Mouse (Mus musculus): Measurements from ENCODE around the gene Fzd2. TPM values are rescaled to one million over a fixed set of nuclear protein-coding genes. Genes with fewer than 3 reads are reported as not detected.

Gene Fzd2
- polyA plus RNA-seq, 2 experiments, result 65.5 to 163 TPM

GRCm38 (mm10) chr11:102582016-102582610 lies 22.1 kb upstream of the Fzd2 start:
- DNase-seq (ENCODE audit: low spot score) (peak; percentile 84), ATAC-seq (ENCODE audit: low FRiP score, low read depth) (peak; percentile 57)
- peak overlapping the region; percentile 78 for H3K27ac ChIP-seq (replicated peaks; ENCODE audit: low read depth, low read length)
- no peaks in the 10 kb centered on the region for H3K36me3 ChIP-seq (ENCODE audit: control insufficient read depth, insufficient read depth, low read length)
- TF ChIP-seq POLR2A (IDR thresholded peaks at IDR 0.05; ENCODE audit: borderline replicate concordance, extremely low read depth, insufficient read depth, insufficient read length), result no peak
- H3K9ac ChIP-seq (ENCODE audit: low read depth, low read length, severe bottlenecking), result peak overlapping the region; percentile 3; the same call in 1 of the 2 replicates
- 18% methylated on average over 13 of the region's 13 CpGs for WGBS
- H3K9me3 ChIP-seq (ENCODE audit: control insufficient read depth, low read length), result peaks cover 4% of the 10 kb centered on the region; the same call in 1 of the 2 replicates
- H3K4me1 ChIP-seq (ENCODE audit: control insufficient read depth, insufficient read depth, low read length), result peaks cover 40% of the 10 kb centered on the region
- H3K4me2 ChIP-seq (replicated peaks; ENCODE audit: low read depth, low read length, severe bottlenecking), result peak overlapping the region; percentile 37
- H3K27me3 ChIP-seq (ENCODE audit: control insufficient read depth, insufficient read depth, low read length), result no peaks in the 10 kb centered on the region
- no peak overlapping the region for H3K4me3 ChIP-seq (replicated peaks; ENCODE audit: low read length)

GRCm38 (mm10) chr11:102582736-102583135 lies 21.5 kb upstream of the Fzd2 start:
- Histone ChIP-seq H3K27me3 (ENCODE audit: control insufficient read depth, insufficient read depth, low read length) (no peaks in the 10 kb centered on the region), H3K36me3 (ENCODE audit: control insufficient read depth, insufficient read depth, low read length) (no peaks in the 10 kb centered on the region), H3K4me3 (replicated peaks; ENCODE audit: low read length) (no peak overlapping the region), H3K9ac (ENCODE audit: low read depth, low read length, severe bottlenecking) (no peak overlapping the region; the same call in 1 of the 2 replicates), H3K4me1 (ENCODE audit: control insufficient read depth, insufficient read depth, low read length) (peaks cover 40% of the 10 kb centered on the region), H3K9me3 (ENCODE audit: control insufficient read depth, low read length) (peaks cover 4% of the 10 kb centered on the region; the same call in 1 of the 2 replicates), H3K4me2 (replicated peaks; ENCODE audit: low read depth, low read length, severe bottlenecking) (peak overlapping the region; percentile 37), H3K27ac (replicated peaks; ENCODE audit: low read depth, low read length) (peak overlapping the region; percentile 78)
- ATAC-seq (ENCODE audit: low FRiP score, low read depth), result no peak
- WGBS, result 20% methylated on average over 5 of the region's 5 CpGs
- TF ChIP-seq POLR2A (IDR thresholded peaks at IDR 0.05; ENCODE audit: borderline replicate concordance, extremely low read depth, insufficient read depth, insufficient read length), result no peak
- no peak for DNase-seq (ENCODE audit: low spot score)

GRCm38 (mm10) chr11:102586445-102587130 lies 17.6 kb upstream of the Fzd2 start:
- no peaks in the 10 kb centered on the region for H3K36me3 ChIP-seq (ENCODE audit: control insufficient read depth, insufficient read depth, low read length)
- peaks cover 14% of the 10 kb centered on the region for H3K4me1 ChIP-seq (ENCODE audit: control insufficient read depth, insufficient read depth, low read length)
- no peak for TF ChIP-seq POLR2A (IDR thresholded peaks at IDR 0.05; ENCODE audit: borderline replicate concordance, extremely low read depth, insufficient read depth, insufficient read length)
- ATAC-seq (ENCODE audit: low FRiP score, low read depth), result no peak
- peaks cover 4% of the 10 kb centered on the region; the same call in 1 of the 2 replicates for H3K9me3 ChIP-seq (ENCODE audit: control insufficient read depth, low read length)
- H3K27ac ChIP-seq (replicated peaks; ENCODE audit: low read depth, low read length), result no peak overlapping the region
- H3K4me3 ChIP-seq (replicated peaks; ENCODE audit: low read length), result no peak overlapping the region
- H3K27me3 ChIP-seq (ENCODE audit: control insufficient read depth, insufficient read depth, low read length), result no peaks in the 10 kb centered on the region
- WGBS, result 93% methylated on average over 4 of the region's 4 CpGs
- no peak for DNase-seq (ENCODE audit: low spot score)
- H3K4me2 ChIP-seq (replicated peaks; ENCODE audit: low read depth, low read length, severe bottlenecking), result no peak overlapping the region
- H3K9ac ChIP-seq (ENCODE audit: low read depth, low read length, severe bottlenecking), result no peak overlapping the region

- Histone ChIP-seq H3K4me3 (replicated peaks; ENCODE audit: low read length) (no peak overlapping the region), H3K36me3 (ENCODE audit: control insufficient read depth, insufficient read depth, low read length) (no peaks in the 10 kb centered on the region), H3K27ac (replicated peaks; ENCODE audit: low read depth, low read length) (no peak overlapping the region), H3K9me3 (ENCODE audit: control insufficient read depth, low read length) (peaks cover 4% of the 10 kb centered on the region; the same call in 1 of the 2 replicates), H3K9ac (ENCODE audit: low read depth, low read length, severe bottlenecking) (no peak overlapping the region), H3K27me3 (ENCODE audit: control insufficient read depth, insufficient read depth, low read length) (no peaks in the 10 kb centered on the region), H3K4me2 (replicated peaks; ENCODE audit: low read depth, low read length, severe bottlenecking) (no peak overlapping the region), H3K4me1 (ENCODE audit: control insufficient read depth, insufficient read depth, low read length) (peaks cover 4% of the 10 kb centered on the region)
- no peak for ATAC-seq (ENCODE audit: low FRiP score, low read depth)
- TF ChIP-seq POLR2A (IDR thresholded peaks at IDR 0.05; ENCODE audit: borderline replicate concordance, extremely low read depth, insufficient read depth, insufficient read length), result no peak
- WGBS, result 81% methylated on average over 3 of the region's 3 CpGs
- no peak for DNase-seq (ENCODE audit: low spot score)
These were observed 16.6 kb upstream of the Fzd2 start for GRCm38 (mm10) chr11:102587554-102587953.

- no peak overlapping the region for H3K4me3 ChIP-seq (replicated peaks; ENCODE audit: low read length)
- peak; percentile 91 for DNase-seq (ENCODE audit: low spot score)
- 0% methylated on average over 4 of the region's 4 CpGs for WGBS
These were observed 8.8 kb upstream of the Fzd2 start for GRCm38 (mm10) chr11:102595341-102595820.

More at GRCm38 (mm10) chr11:102595341-102595820, 8.8 kb upstream of the Fzd2 start:
- 0 out of 2 replicates have a peak overlapping the region, but pooled peaks have one; percentile 12 for H3K9ac ChIP-seq (ENCODE audit: low read depth, low read length, severe bottlenecking)
- peak; percentile 19; the same call in 1 of the 2 replicates for TF ChIP-seq POLR2A (IDR thresholded peaks at IDR 0.05; ENCODE audit: borderline replicate concordance, extremely low read depth, insufficient read depth, insufficient read length)
- H3K4me1 ChIP-seq (ENCODE audit: control insufficient read depth, insufficient read depth, low read length), result peaks cover 22% of the 10 kb centered on the region
- H3K27me3 ChIP-seq (ENCODE audit: control insufficient read depth, insufficient read depth, low read length), result no peaks in the 10 kb centered on the region
- peak overlapping the region; percentile 89 for H3K27ac ChIP-seq (replicated peaks; ENCODE audit: low read depth, low read length)
- no peaks in the 10 kb centered on the region for H3K36me3 ChIP-seq (ENCODE audit: control insufficient read depth, insufficient read depth, low read length)
- peak overlapping the region; percentile 29 for H3K4me2 ChIP-seq (replicated peaks; ENCODE audit: low read depth, low read length, severe bottlenecking)
- peak; percentile 94 for ATAC-seq (ENCODE audit: low FRiP score, low read depth)
- no peaks in the 10 kb centered on the region for H3K9me3 ChIP-seq (ENCODE audit: control insufficient read depth, low read length)
